Mouse (Mus musculus): ENCODE data around the gene Sgip1.

Gene Sgip1

GRCm38 (mm10) chr4:102741287-102741686, at the start of gene Sgip1:
Gene Sgip1 (plus strand): TSS chr4:102741297.
- DNase-seq: no peak

DNA sequence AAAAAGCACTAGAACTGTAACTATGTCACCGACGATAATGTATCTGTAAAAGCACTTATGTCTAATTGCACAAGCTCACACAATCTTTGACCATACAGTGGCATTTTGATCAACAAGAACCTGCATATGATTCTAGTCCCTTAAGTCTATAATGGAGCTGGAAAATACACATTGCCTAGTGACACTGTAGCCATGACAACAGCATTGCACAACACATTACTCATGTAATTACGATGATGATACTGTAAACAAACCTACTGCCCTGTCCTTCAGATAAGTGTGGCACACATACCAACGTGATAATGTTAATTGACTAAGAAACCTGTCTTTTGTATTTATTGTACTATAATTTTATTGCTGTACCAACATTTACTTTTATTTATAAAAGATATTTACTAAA, 49.7 kb upstream of the Sgip1 start:
- DNase-seq: no peak

- no peak for DNase-seq
Measured at GRCm38 (mm10) chr4:102697966-102698365, 43.1 kb upstream of the Sgip1 start.

- DNase-seq: no peak
Measured at GRCm38 (mm10) chr4:102711731-102712130, 29.4 kb upstream of the Sgip1 start.

DNA sequence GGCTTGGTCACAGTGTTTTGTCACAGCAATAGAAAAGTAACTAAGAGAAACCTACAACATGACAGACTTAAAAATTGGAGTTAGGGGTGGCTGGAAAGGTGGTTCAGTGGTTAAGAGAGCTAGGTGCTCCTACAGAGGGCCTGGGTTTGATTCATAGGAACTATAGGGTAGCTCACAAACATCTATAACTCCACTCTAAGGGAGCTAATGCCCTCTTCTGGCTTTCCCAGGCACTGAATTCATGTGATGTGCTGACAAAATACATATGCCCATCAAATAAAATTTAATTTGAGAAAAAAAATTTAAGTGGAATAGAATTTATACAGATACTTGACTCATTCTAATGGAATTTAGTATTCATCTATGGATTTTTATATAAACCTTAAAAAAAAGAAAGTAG, 25.6 kb upstream of the Sgip1 start:
- DNase-seq: no peak

DNA sequence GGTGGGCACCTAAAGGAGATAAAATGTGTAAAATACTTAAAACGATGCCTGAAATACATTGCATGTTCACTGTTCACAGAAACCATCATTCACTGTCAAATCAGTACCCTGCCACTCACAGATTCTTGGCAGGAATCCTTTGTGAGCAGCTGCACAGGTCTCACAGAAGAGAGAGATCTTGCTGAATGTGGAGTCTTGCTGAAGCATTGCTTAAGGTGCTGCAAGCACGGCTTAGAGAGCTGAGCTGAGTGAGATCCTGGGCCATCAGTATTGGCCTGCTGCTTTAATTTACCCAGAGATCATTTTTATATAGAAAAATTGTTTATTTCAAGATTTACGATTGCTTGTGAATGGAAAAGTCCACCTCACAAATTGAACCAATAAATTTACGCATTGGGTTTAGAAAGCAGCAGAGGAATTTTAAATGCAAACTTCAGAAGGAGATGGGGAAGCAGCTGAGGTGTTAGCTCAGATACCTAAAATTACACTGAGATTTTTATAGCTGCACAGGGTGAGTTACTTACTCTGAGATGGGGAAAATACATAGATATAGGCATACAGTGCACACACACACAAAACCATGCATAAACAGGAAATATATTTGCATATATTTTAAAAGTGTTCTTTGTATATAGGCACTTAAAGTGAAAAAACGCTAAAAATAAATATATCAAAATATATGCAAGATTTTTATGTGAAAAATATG, 23.8 kb upstream of the Sgip1 start:
- no peak for DNase-seq

DNA sequence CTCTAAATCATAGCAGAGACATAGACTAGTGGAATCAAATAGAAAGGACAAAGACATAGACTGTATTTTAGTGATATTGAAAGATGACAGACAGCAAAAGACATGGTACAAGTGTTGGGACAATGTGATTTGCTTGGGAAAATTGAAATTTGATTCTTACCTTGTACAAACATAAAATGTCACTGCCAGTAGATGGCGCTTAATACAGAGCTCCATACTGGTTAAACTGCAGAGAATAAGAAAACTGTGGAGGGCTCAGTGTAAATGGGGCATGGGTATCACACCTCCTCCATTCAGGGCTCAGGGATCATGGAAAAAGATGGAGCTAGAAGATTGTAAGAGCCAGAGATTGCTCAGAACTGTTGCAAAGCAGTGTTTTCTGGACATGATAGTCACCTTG, 21.6 kb upstream of the Sgip1 start:
- peak; percentile 23 for DNase-seq

- no peak for DNase-seq
Measured at GRCm38 (mm10) chr4:102719951-102720350, 21.1 kb upstream of the Sgip1 start.

GRCm38 (mm10) chr4:102724442-102724841, 16.7 kb upstream of the Sgip1 start:
- no peak for DNase-seq

DNA sequence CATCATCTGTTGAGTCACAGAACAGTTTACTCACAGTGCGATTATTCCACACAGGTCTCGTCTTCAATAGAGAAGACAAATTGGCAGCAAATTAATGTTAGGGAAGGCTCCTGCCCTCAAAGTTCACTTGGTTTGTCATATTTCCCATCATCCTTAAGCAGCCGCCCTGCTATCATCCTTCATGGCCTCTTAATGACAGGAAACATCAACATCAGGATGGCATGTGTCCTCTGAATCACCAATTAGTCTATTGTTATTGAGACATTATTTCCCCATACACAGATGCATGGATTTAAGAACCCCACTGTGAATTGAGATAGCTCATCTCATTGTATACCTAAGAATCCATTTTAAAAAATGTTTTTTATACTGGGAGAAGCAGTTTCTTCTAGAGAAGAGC, 10.1 kb upstream of the Sgip1 start:
- no peak for DNase-seq

DNA sequence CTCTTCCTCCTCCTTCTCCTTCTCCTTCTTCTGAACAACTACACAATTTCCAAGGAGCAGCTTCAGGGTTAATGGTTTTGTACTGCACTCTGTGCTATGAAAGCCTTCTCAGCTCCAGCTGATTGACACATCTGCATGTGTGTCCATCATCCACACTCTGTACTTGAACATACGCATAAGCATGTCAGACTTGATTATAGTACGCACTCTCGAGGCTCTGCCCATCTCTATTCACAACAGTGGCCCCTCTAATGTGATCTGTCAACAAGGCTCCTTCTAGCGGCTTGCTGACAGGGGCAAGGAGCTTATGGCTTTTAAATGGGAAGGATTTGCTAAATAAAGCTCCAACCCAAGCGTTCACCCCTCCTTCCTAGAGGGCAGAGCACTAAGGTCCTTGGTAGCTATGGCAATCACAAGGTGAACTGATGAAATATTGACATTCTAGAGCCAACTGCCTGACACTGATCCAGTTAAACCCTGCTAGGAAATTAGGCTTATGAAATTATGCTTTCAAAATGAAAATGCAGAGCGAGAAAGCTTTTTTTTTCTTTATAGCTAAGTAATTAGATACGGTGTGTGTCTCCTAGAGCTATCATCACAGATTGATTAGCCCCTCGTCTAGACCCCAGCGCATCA, 7.0 kb upstream of the Sgip1 start:
- DNase-seq: no peak

DNA sequence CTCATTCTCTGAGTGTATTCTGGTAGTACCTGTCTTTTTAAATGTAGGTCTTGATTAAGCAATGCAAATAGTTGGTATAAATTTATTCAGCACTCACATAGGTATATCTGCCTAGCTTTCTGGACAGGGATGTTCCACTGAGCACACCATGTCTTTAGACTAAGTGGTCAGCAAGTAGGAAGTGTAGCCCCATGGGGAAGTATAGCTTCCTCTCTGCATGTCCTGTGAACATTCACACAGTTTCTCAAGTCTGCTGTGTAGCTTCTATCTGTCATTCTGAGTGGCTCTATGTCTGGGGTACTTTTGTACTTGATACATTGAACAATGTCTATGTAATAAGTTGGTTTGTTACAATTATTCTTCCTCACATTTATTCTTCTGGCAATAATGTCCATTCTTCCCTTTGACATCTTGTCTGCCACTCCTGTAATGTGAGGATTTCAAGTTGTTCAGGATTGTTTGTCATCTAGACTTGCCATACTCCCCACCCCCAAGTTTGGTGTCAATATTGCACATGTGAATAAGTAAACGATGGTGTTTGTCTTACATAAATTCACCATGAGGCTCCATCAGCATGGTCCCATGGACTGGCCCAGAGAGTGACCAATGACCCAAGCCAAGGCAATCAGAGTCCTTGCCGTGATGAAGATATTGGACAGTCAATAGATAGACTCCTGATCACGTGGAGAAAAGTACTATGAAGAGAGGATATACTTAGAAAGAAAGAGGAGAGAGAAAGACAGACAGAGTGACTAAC, 12.4 kb downstream of the Sgip1 start:
- no peak for DNase-seq

- peak; percentile 9 for DNase-seq
Measured at GRCm38 (mm10) chr4:102759095-102759890, 18.2 kb downstream of the Sgip1 start.

DNA sequence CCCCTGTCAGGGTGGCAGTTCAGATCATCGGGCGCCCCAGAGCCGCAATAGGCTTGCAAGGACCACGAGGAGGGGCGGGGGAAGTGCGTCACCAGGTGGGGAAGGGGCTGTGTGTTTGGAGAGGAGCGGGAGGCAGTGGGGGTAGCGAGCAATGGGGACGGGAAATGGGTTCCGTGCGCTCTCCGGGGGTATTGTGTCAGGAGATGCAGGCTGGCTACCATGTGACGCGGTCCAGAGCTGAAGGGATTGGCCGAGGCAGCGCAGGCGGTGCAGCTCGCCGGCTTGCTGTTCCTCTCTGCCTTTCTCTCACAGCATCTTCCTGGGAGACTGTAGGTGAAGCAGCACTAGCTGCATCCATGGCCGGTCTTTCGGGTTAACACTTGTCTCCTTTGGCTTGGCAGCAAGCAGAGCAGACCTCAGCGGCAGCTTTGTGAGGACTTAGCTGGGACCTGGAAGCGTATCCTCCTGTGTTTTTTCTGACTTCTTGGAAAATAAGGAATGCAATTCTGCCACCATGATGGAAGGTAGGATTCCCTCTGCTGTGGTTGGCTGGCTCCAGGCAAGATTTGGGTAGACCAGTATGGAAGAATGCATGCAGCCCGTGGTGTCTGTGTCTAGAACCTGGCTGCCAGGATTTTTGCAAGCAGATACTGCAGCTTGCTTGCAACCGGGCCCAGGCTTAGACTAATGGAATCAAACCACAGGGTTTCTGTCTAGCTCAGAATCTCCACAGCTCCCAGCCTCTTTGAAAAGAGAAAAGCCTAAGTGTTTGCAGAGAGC, 19.1 kb downstream of the Sgip1 start:
- DNase-seq: peak; percentile 12

GRCm38 (mm10) chr4:102762075-102762474, 21.0 kb downstream of the Sgip1 start:
- DNase-seq: no peak

GRCm38 (mm10) chr4:102769070-102769469, 28.0 kb downstream of the Sgip1 start:
- DNase-seq: no peak

- no peak for DNase-seq
Measured at GRCm38 (mm10) chr4:102769936-102770335, 28.8 kb downstream of the Sgip1 start.

GRCm38 (mm10) chr4:102771598-102772357, 30.7 kb downstream of the Sgip1 start:
- no peak for DNase-seq

DNA sequence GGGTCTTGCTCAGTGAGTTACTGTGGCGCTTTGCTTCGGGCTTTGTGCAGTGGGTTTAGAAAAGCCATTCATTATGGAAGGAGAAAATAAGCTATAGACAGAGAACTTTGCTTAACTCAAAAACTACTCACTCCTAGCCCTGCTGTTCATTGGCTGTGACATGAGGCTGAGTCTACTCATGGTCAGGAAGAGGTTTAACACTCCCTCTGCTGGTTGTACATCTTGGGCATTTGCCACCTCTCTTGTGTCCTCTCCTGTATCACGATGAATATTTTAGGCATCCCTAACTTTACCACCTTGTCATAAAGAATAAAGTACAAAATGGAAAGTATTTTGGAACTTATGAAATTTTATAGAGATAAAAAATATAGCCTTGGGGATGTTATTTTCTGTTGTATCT, 32.1 kb downstream of the Sgip1 start:
- no peak for DNase-seq

DNA sequence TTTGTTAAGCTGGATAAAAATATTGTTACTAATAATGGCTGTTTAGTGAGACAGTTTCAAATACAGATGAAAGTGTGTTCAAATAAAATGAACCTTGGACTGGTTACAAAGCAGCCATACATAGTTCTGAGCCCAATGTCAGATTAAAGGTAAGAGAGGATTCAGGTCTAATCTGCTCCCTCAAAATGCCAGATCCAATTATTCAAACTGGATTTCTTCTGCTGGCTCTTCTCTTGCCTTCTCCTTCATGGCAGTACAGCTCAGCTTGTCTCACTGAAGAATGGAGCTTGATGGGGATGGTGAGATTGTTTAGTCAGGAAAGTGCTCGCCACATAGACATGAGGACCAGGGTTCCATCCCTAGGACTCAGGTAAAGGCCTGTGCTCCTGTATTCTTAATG, 32.7 kb downstream of the Sgip1 start:
- no peak for DNase-seq

- DNase-seq: no peak
Measured at GRCm38 (mm10) chr4:102774549-102774948, 33.5 kb downstream of the Sgip1 start.
